Comparison of ENCODE assay signal across 23 mouse cellular contexts in the genomic region with DNA sequence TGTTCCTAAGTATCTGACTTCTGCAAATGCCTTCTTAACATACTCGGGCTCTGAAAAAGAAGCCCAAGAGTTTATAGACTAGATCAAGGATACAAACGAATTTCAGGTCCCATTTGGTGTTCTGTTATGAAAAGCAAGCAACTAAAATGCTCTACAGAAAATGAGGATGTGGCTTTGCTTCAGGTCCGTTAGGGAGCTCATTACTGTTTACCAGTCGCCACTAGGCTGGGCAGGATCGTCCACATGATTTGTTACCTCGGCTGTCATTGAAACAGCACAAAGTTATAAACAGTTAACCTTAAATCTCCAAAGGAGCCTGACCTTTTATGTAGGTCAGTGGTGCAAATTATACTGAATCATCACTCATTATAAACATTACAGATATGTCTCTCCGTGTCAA. TPM values are rescaled to one million over a fixed set of nuclear protein-coding genes. Genes with fewer than 3 reads are reported as not detected.
DNase-seq lines count a peak whose midpoint lies in the region; ATAC-seq and TF ChIP-seq lines count a peak whose summit lies in the region.
"Had no signal": no experiment of that assay in that cellular context is flagged by ENCODE, and none has a peak within 500 bp of the region (broad histone marks: within the 10 kb centered on the region; RNA-seq: fewer than 3 reads in every experiment).

No protein-coding gene starts in this region.

- WGBS in forebrain, postnatal 0 days: 70% methylated on average over 7 of the region's 7 CpGs

- DNase-seq in forebrain, postnatal 0 days: no peak
- DNase-seq in gastrocnemius, postnatal 14 days: no peak
- DNase-seq in testis, postnatal 14 days (ENCODE audit: low spot score): no peak
- no peak for DNase-seq in heart, postnatal 36 days
- DNase-seq: adrenal gland, adult 2 months; adrenal gland, adult 8-10 months; adrenal gland, postnatal 10 days; adrenal gland, postnatal 14 days; adrenal gland, postnatal 25 days; adrenal gland, postnatal 36 days; B cell, adult 2 months; cerebellum, adult 11 months; cerebellum, adult 11-12 months had no signal

- ATAC-seq in common myeloid progenitor, adult 5-6 weeks (replicated peaks; ENCODE audit: low read depth, poor library complexity, severe bottlenecking): peak; percentile 68
- peak; percentile 58; the same call in 1 of the 2 replicates for ATAC-seq in granulocyte monocyte progenitor cell, adult 5-6 weeks (replicated peaks; ENCODE audit: poor library complexity, severe bottlenecking)
- ATAC-seq in hematopoietic stem cell, adult 5-6 weeks (replicated peaks in 1 of 2; ENCODE audit: insufficient read depth in 1 of 2, low FRiP score in 2 of 2, low TSS enrichment in 1 of 2, low read depth in 1 of 2, poor library complexity in 2 of 2, severe bottlenecking in 2 of 2): peak; percentile 36 to 56; a peak in 2 of 4 replicates
- ATAC-seq in megakaryocyte progenitor cell, adult 5-6 weeks (replicated peaks; ENCODE audit: poor library complexity): peak; percentile 48; the same call in 1 of the 2 replicates
- no peak for ATAC-seq in forebrain, postnatal 0 days
- ATAC-seq: activated CD4-positive, CD25-positive, alpha-beta regulatory T cell, adult 4 months; CD4-positive, CD25-positive, alpha-beta regulatory T cell, adult 4 months; Patski had no signal

- no peaks in the 10 kb centered on the region for H3K4me1 ChIP-seq in forebrain, postnatal 0 days (ENCODE audit: insufficient read depth)

- TF ChIP-seq CTCF in forebrain, postnatal 0 days (IDR thresholded peaks at IDR 0.05; ENCODE audit: low read depth): no peak

- no peaks in the 10 kb centered on the region for H3K36me3 ChIP-seq in forebrain, postnatal 0 days (ENCODE audit: insufficient read depth)
- H3K36me3 ChIP-seq: G1E had no signal

- no peak overlapping the region for H3K4me3 ChIP-seq in forebrain, postnatal 0 days (ENCODE audit: low read depth, low read length)

- H3K9me3 ChIP-seq in forebrain, postnatal 0 days (ENCODE audit: low read length): no peaks in the 10 kb centered on the region
- H3K9me3 ChIP-seq: G1E had no signal

- H3K9ac ChIP-seq in forebrain, postnatal 0 days: no peak overlapping the region

- intact Hi-C loops in gastrocnemius, postnatal 14 days (cut with DNase I; ENCODE audit: low total_unique reads): no loop called here
- intact Hi-C loops in heart, postnatal 36 days (cut with DNase I): no loop called here

- H3K27ac ChIP-seq in forebrain, postnatal 0 days (ENCODE audit: low read depth, low read length): no peak overlapping the region

- H3K27me3 ChIP-seq in forebrain, postnatal 0 days (ENCODE audit: insufficient read depth, low read length): no peaks in the 10 kb centered on the region
- H3K27me3 ChIP-seq: CH12.LX, Patski had no signal

- no peak overlapping the region for H3K4me2 ChIP-seq in forebrain, postnatal 0 days (ENCODE audit: low read depth)

RNA-seq across cellular contexts. Expression of a gene that starts 29.2 kb away (rescaled TPM):
- not detected in 2 replicates for total RNA-seq in common myeloid progenitor, adult 5-6 weeks (2017)
- not detected in 2 replicates for total RNA-seq in granulocyte monocyte progenitor cell, adult 5-6 weeks (2014; fragmentation: Nextera tagmentation)
- 0.22 TPM in 1 of 2 replicates, not detected in the other for total RNA-seq in granulocyte monocyte progenitor cell, adult 5-6 weeks (2017)
- total RNA-seq in hematopoietic stem cell, adult 5-6 weeks (2017): not detected in 2 replicates
- not detected in 2 replicates for total RNA-seq in megakaryocyte progenitor cell, adult 5-6 weeks (2015)
- total RNA-seq in megakaryocyte progenitor cell, adult 5-6 weeks (2017): under 0.01 TPM in 1 of 2 replicates, not detected in the other
- 0.62 and 1.3 TPM in 2 replicates for total RNA-seq in forebrain, postnatal 0 days (2014; rRNA removed)
- polyA plus RNA-seq in forebrain, postnatal 0 days (2015; fragmentation: Nextera tagmentation; extraction: Ambion mirVana): 0.04 and 0.15 TPM in 2 replicates
- total RNA-seq in gastrocnemius, postnatal 14 days (2021): not detected
- total RNA-seq in heart, postnatal 36 days (2021): 1 to 10 TPM in 1 of 2 experiments, under 1 TPM in 1; 0.89 to 1.7 TPM
- total RNA-seq: MEL had no signal
- polyA plus RNA-seq: G1E had no signal
